Mouse (Mus musculus): ENCODE data around the gene Pros1.

GRCm38 (mm10) chr16:62915530-62915929 lies 61.4 kb downstream of the Pros1 start:
- TF ChIP-seq CTCF (IDR thresholded peaks at IDR 0.05; ENCODE audit: low read depth): no peak
- no peak for TF ChIP-seq EP300 (IDR thresholded peaks at IDR 0.05; ENCODE audit: low read depth)
